Mouse (Mus musculus): ENCODE results near the gene Grm1. TPM values are rescaled to one million over a fixed set of nuclear protein-coding genes. Genes with fewer than 3 reads are reported as not detected.

Gene Grm1
- polyA plus RNA-seq, 1 experiment from 2014 or later: 1.7 TPM

DNA sequence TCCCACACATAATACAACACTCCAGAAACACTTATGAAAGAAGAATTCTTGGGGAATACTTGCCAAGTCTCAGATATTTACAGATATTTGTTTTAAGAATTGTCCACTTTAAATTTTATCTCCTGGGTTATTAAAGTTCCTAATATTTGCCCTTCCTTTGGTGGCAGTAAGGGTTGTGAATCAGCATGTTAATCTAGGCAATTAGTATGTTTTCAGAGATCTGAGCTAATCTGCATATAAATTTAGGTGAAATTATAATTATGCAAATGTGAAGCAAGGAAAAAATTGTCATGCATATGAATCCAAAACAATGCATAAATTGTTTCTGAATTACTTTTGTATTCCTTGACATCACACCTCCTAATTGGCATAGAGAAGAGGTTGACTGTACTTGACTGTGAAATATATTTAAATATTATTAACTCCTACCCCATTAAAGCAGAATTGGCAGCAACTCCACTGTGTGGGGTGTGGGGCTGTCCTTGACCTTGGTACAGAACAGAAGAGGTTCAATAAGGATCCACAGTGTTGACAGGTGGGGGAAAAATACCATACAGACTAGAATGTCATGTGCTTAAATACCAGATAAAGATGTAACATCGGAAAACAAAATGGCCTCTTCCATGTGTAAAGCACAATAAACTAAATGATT, 37.6 kb downstream of the Grm1 start:
- no peak overlapping the region for H3K4me3 ChIP-seq
- no peak overlapping the region for H3K4me2 ChIP-seq
- H3K9me3 ChIP-seq: no peaks in the 10 kb centered on the region
- H3K9ac ChIP-seq: no peak overlapping the region
- H3K27me3 ChIP-seq: no peaks in the 10 kb centered on the region
- ATAC-seq (ENCODE audit: low read depth): no peak
- H3K4me1 ChIP-seq (replicated peaks): no peaks in the 10 kb centered on the region
- H3K27ac ChIP-seq (replicated peaks): no peak overlapping the region
- no peaks in the 10 kb centered on the region for H3K36me3 ChIP-seq
- 95% methylated on average over 1 of the region's 1 CpGs for WGBS

DNA sequence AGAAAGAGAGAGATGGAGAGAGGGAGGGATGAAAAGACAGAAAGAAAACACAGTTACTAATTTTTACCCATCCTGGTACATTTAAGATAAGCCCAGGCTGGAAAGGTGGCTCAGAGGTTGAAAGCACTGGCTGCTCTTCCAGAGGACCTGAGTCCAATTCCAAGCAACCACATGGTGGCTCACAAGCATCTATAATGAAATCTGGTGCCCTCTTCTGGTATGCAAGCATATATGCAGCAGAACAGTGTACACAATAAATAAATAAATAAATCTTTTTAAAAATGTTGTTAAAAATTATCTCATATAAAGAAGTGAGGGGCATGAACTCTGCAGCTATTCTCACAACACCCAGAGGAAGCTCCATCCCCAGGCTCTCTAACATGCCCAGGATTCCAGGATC, 42.8 kb downstream of the Grm1 start:
- no peak overlapping the region for H3K4me3 ChIP-seq
- H3K27ac ChIP-seq (replicated peaks): no peak overlapping the region
- H3K4me1 ChIP-seq (replicated peaks): no peaks in the 10 kb centered on the region
- no peaks in the 10 kb centered on the region for H3K36me3 ChIP-seq
- no peak overlapping the region for H3K9ac ChIP-seq
- H3K27me3 ChIP-seq: no peaks in the 10 kb centered on the region
- ATAC-seq (ENCODE audit: low read depth): no peak
- no peaks in the 10 kb centered on the region for H3K9me3 ChIP-seq
- H3K4me2 ChIP-seq: no peak overlapping the region

DNA sequence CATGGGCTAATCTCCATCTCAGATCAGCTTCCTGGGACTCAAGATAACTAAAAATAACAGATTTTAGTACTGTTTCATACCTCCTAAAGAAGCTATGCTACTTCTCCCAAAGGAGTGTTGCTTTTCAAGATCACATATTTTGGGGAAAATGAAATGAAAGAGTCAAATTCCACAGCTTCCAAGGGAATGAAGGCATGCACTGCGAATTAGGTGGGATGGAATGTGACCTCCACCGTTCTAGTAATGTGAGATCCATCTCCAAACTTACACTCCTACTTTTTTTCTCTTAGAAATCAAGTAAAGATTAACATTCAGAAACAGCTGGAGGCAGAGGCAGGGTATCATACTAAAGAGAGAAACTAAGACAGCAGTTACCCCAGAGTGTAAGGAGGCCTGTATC, 49.9 kb downstream of the Grm1 start:
- Histone ChIP-seq H3K4me2 (no peak overlapping the region), H3K4me3 (no peak overlapping the region), H3K27ac (replicated peaks) (no peak overlapping the region), H3K4me1 (replicated peaks) (no peaks in the 10 kb centered on the region), H3K9me3 (no peaks in the 10 kb centered on the region), H3K9ac (no peak overlapping the region), H3K27me3 (no peaks in the 10 kb centered on the region), H3K36me3 (no peaks in the 10 kb centered on the region)
- ATAC-seq (ENCODE audit: low read depth): no peak
- WGBS: 84% methylated on average over 2 of the region's 2 CpGs

DNA sequence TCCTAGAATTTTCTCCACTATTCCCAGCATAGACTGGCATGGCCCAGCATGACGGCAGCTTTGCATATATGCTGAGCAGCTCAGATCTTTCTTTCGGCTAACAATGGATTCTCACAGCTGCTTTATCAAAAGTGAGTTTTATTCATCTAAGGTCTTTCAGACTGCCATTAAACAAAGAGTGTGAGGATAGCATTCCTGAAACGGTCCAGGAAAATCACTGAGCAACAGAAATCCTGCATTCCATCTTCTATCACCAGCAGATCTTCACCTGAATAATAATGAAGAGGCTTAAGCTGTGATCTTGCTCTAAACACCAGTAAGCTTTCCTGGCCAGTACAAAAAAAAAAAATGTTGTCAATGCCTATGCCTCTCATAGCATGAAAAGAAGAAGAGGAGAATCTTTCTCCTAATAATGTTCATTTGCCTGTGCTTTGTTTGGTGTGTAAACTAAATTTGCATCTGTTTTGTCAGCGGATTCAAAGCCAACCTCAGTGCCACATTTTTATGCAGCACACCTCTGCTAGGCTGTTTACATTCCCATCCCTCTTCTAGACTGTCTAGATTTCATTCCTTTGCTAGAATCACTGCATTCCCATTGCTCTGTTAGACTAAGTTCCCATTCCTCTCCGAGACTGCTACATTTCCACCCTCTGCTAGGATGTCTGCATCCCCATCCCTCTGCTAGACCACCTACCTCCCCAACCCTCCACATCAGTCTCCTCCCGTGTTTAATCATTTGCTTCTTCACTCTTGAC, 56.2 kb downstream of the Grm1 start:
- Histone ChIP-seq H3K4me2 (no peak overlapping the region), H3K27ac (replicated peaks) (no peak overlapping the region), H3K4me3 (no peak overlapping the region), H3K9me3 (no peaks in the 10 kb centered on the region), H3K36me3 (no peaks in the 10 kb centered on the region), H3K27me3 (no peaks in the 10 kb centered on the region), H3K9ac (no peak overlapping the region), H3K4me1 (replicated peaks) (no peaks in the 10 kb centered on the region; the same call in 1 of the 2 replicates)
- WGBS: 28% methylated on average over 6 of the region's 6 CpGs
- peak; percentile 50; the same call in 1 of the 2 replicates for ATAC-seq (ENCODE audit: low read depth)

DNA sequence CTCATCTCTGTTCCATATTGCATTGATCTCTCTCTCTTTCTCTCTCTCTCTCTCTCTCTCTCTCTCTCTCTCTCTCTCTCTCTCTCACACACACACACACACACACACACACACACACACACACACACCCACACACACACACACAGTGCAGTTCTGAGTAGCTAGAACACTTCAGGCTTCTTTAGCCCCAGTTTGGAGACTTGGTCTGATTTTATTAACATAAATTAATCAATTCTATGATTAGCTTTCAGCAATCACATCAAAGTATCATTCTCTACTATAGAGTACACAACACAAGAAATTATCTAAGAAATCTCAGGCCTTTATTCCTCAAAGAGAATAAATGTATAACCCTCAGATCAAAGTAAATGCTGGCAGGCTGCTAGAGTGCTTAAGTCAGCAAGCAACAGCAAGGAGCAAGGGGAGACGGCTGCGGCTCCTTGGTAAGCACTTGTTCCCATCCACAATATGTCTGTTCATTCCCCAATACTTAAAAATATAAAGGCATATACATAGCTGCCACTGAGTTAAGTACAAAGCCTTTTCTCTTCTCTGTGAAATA, 63.1 kb downstream of the Grm1 start:
- ATAC-seq (ENCODE audit: low read depth): no peak
- Histone ChIP-seq H3K9ac (no peak overlapping the region), H3K27ac (replicated peaks) (no peak overlapping the region), H3K9me3 (no peaks in the 10 kb centered on the region), H3K27me3 (no peaks in the 10 kb centered on the region), H3K36me3 (no peaks in the 10 kb centered on the region), H3K4me3 (no peak overlapping the region), H3K4me1 (replicated peaks) (no peaks in the 10 kb centered on the region), H3K4me2 (no peak overlapping the region)
- WGBS: 87% methylated on average over 2 of the region's 2 CpGs

DNA sequence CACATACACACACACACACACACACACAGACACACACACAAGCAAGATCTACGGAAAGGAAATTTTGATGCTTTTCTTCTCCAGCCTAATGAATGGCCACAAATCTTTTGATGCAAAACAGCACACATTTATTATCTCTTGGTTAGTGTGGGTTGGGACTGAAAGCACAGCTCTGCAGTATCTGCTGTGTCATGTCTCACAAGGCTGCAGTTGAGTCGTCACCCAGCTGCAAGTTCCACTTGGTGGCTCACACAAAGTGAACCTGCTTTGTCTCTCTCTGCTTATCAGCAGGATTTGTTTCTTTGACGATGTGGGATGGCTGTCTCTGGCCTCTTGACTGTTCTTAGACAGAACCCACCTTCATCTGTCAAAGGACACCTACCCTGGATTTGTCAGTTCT, 68.5 kb downstream of the Grm1 start:
- Histone ChIP-seq H3K4me3 (no peak overlapping the region), H3K9ac (no peak overlapping the region), H3K27ac (replicated peaks) (no peak overlapping the region), H3K4me2 (no peak overlapping the region), H3K4me1 (replicated peaks) (no peaks in the 10 kb centered on the region), H3K36me3 (no peaks in the 10 kb centered on the region), H3K9me3 (no peaks in the 10 kb centered on the region), H3K27me3 (no peaks in the 10 kb centered on the region)
- 74% methylated on average over 3 of the region's 3 CpGs for WGBS
- no peak for ATAC-seq (ENCODE audit: low read depth)

DNA sequence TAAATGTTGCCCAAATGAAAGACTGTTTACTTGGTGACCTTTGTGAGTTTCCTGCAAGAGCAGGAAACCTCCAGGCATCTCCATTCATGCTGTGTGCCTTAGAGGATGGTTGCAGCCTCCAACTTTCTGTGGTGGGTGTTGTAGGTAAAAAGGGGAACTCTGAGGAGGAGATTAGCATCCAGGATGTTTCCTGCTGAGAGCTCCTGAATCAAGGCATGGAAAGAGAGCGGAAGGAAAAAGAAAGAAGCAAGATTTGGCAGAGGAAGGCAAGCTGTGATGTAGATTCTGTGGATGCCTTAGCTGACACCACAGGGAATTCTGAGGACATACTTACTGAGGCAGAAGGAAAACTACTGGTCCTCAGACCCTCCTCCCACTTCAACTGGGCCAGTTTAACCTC, 85.4 kb downstream of the Grm1 start:
- H3K36me3 ChIP-seq: no peaks in the 10 kb centered on the region
- no peaks in the 10 kb centered on the region for H3K9me3 ChIP-seq
- no peak overlapping the region for H3K4me2 ChIP-seq
- WGBS: 55% methylated on average over 1 of the region's 1 CpGs
- no peak overlapping the region for H3K9ac ChIP-seq
- H3K4me3 ChIP-seq: no peak overlapping the region
- no peaks in the 10 kb centered on the region for H3K4me1 ChIP-seq (replicated peaks)
- no peak for ATAC-seq (ENCODE audit: low read depth)
- no peak overlapping the region for H3K27ac ChIP-seq (replicated peaks)
- no peaks in the 10 kb centered on the region for H3K27me3 ChIP-seq

DNA sequence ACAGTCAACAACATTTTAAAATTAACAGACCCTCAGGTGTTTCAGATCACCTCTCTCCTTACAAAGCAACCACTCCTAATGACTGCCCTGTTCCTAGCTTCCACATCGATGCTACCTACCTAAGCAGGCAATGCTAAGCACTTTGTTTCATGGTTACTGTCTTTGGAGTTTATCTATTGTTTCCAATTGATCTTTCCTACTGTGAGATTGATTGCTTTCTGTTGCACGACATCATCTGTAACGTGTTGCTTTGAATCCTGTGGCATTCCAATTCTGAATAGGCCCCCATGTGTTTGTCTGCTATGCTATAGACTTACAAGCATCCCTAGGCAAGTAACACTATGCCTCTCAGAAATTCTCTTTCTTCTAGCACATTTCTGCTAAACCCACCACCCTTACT, 90.4 kb downstream of the Grm1 start:
- H3K36me3 ChIP-seq: no peaks in the 10 kb centered on the region

DNA sequence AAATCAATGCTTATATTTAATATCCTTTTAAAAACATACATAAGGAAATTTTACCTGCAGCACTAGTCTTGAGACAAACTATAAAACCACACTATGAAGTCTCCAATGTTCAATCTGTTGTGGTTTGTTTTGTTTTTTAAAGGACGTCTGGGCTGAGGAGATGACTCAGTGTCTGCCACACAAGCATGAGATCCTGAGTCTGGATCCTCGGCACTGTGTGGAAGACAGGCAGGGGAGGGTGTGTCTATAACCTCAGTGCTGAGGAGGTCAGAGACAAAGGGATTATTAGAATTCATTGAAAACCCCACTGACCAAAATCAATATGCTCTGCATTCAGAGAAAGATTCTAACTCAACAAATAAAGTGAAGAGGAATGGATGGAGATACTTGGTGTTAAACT, 110.8 kb downstream of the Grm1 start:
- Histone ChIP-seq H3K27ac (replicated peaks) (no peak overlapping the region), H3K4me1 (replicated peaks) (no peaks in the 10 kb centered on the region), H3K4me2 (no peak overlapping the region), H3K36me3 (no peaks in the 10 kb centered on the region), H3K27me3 (no peaks in the 10 kb centered on the region), H3K4me3 (no peak overlapping the region), H3K9me3 (no peaks in the 10 kb centered on the region), H3K9ac (no peak overlapping the region)
- 74% methylated on average over 2 of the region's 2 CpGs for WGBS
- no peak for ATAC-seq (ENCODE audit: low read depth)

More for the DNA sequence above, 90.4 kb downstream of the Grm1 start:
- H3K4me1 ChIP-seq (replicated peaks): no peaks in the 10 kb centered on the region
- no peaks in the 10 kb centered on the region for H3K9me3 ChIP-seq
- no peaks in the 10 kb centered on the region for H3K27me3 ChIP-seq
- no peak for ATAC-seq (ENCODE audit: low read depth)
- H3K4me3 ChIP-seq: no peak overlapping the region
- no peak overlapping the region for H3K4me2 ChIP-seq
- 43% methylated on average over 3 of the region's 3 CpGs for WGBS
- H3K27ac ChIP-seq (replicated peaks): no peak overlapping the region
- no peak overlapping the region for H3K9ac ChIP-seq

DNA sequence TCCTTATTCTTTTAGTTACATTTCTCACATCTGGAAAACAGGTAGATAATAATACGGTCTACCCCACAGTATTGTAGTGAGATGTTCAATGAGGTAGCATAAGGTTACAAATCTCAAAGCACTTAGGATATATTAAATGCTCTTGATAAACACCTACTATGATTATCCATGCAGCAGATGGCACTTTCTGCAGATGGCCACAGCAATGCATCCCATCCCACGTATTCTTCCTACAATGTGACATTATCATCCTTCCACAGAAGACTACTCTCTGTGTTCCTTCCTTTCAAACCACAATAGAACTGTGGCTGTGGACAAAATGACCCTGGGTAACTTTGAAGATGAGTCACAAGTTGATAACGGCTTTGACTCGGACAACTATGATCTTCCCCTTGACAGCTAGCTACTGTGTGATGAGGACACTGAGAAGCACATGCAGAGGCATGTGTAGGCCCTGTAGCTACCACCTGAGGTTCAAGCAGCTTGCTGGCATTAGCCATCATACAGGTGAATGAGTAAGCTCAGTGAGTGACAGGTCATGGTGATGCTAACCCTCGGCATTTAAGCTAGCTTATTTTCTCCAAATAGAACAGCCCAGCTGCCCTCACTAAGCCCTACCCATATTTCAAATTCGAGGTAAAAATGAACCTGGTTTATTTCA, 117.5 kb downstream of the Grm1 start:
- H3K9me3 ChIP-seq: 0 out of 2 replicates have a peak, but pooled peaks cover 6% of the 10 kb centered on the region
- no peaks in the 10 kb centered on the region for H3K36me3 ChIP-seq
- WGBS: 88% methylated on average over 6 of the region's 6 CpGs
- ATAC-seq (ENCODE audit: low read depth): no peak
- H3K9ac ChIP-seq: no peak overlapping the region
- H3K27me3 ChIP-seq: no peaks in the 10 kb centered on the region
- H3K4me1 ChIP-seq (replicated peaks): no peaks in the 10 kb centered on the region
- no peak overlapping the region for H3K4me2 ChIP-seq
- H3K27ac ChIP-seq (replicated peaks): no peak overlapping the region
- H3K4me3 ChIP-seq: no peak overlapping the region

DNA sequence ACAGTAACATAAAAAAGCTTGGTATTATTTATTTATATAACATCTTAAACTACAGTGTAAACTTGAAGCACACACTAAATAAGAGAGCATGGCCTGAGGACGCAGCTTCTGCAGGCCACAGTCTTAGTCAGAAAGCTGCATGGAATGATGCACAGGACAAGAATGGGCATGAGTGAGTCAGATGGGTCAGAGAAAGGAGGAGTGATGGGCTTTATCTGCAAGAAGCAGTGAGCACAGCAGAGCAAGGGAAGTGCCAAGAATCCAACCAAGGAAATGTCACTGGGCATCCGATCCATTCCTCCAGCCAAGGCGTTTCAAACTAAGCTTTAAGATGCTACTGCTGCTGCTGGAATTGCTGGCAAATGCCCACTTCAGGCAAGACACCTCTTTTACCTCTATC, 131.6 kb downstream of the Grm1 start:
- Histone ChIP-seq H3K4me2 (no peak overlapping the region), H3K4me3 (no peak overlapping the region), H3K9me3 (no peaks in the 10 kb centered on the region), H3K36me3 (no peaks in the 10 kb centered on the region), H3K27ac (replicated peaks) (no peak overlapping the region), H3K4me1 (replicated peaks) (no peaks in the 10 kb centered on the region), H3K9ac (no peak overlapping the region), H3K27me3 (no peaks in the 10 kb centered on the region)
- WGBS: 85% methylated on average over 3 of the region's 3 CpGs
- ATAC-seq (ENCODE audit: low read depth): no peak

DNA sequence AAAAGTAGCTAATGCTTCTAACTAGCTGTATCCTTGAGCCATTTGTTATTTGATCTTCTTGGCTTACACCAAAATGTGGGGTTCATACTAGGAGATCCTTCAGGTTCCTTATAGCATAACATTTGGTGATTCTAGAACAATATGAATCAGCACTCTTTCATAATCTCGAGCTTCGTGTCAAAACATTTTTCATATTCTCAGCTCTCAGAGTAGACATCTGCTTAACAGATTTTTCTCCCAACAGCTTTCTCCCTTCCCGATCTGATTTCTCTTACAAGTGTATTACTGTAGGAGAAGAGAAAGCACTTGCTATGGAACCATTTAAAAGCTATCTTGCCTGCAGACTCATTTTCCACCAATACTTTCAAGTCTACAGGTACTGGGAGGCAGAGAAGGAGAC, 133.0 kb downstream of the Grm1 start:
- H3K4me2 ChIP-seq: no peak overlapping the region
- H3K36me3 ChIP-seq: no peaks in the 10 kb centered on the region
- H3K9ac ChIP-seq: no peak overlapping the region
- no peaks in the 10 kb centered on the region for H3K4me1 ChIP-seq (replicated peaks)
- H3K27ac ChIP-seq (replicated peaks): no peak overlapping the region
- no peaks in the 10 kb centered on the region for H3K9me3 ChIP-seq
- H3K4me3 ChIP-seq: no peak overlapping the region
- no peak for ATAC-seq (ENCODE audit: low read depth)
- no peaks in the 10 kb centered on the region for H3K27me3 ChIP-seq
- 88% methylated on average over 3 of the region's 3 CpGs for WGBS

All from neural tube, embryonic 13.5 days (tissue).